Mouse (Mus musculus) heart, postnatal 10 days (tissue): ENCODE results near the gene Olfr898. TPM values are rescaled to one million over a fixed set of nuclear protein-coding genes. Genes with fewer than 3 reads are reported as not detected.

Source experiments
- DNase-seq, 2 experiments: peaks; one replicate each; pipeline ENCODE4 v3.0.0; 2021
- intact Hi-C: fragments of 180-260 bp; cut with DNase I; formaldehyde crosslinking; loops from one replicate; pipeline ENCODE4 v1.15.1; 2025
- total RNA-seq, 2 experiments: library from RNA; stranded (reverse); gene quantifications; 2 replicates each; pipeline ENCODE4 v1.2.3; 2021

Gene Olfr898
- total RNA-seq, result not detected

DNA sequence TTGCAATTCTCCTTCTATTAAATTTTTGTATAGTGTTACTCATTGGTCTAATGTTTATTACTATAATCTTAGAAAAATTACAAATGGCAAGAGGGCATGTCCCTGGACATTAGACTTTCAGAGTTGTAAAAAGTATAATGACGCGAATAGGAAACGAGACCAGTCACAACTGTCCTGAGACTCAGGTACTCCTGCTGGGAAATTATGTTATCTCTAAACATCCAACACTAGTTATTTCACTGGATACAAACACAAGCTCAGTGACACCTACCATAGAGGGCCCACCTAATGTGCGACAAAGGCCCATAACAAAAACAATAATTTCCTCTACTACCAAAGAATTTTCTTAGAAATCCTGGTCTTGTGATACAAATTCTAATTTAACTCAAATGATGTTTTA lies at the start of gene Olfr898:
Gene Olfr898 (plus strand): TSS at position 301 of the 400 bp plus-strand sequence.
- intact Hi-C loops, result no loop called here
- DNase-seq, result no peak

GRCm38 (mm10) chr9:38328760-38329159 lies 19.5 kb upstream of the Olfr898 start, which contains the start of gene Olfr25:
Olfr25 (plus strand) TSS chr9:38329060.
- intact Hi-C loops, result no loop called here
- DNase-seq, result no peak

DNA sequence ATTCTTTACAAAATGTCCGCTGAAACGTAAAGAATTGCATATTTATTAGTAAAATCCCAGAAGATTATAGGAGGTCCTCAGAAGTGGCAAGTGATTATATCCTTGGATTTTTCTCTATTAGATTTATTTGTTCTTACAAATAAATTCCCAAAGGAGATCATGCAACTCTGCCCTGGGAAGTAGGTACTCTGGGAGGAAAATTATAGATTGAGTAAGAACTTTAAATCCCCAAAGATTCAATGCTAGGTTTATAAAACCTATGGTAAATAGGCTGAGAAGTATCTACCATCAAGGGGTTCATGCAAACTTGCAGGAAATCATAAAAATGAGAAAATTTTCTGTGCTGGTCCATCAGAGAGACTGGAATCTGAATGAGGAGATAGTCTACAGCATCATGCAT lies 18.4 kb downstream of the Olfr898 start, which contains the start of gene Olfr250:
Gene Olfr250 (plus strand): TSS at position 301 of the 400 bp plus-strand sequence.
- intact Hi-C loops, result no loop called here
- DNase-seq, result no peak

DNA sequence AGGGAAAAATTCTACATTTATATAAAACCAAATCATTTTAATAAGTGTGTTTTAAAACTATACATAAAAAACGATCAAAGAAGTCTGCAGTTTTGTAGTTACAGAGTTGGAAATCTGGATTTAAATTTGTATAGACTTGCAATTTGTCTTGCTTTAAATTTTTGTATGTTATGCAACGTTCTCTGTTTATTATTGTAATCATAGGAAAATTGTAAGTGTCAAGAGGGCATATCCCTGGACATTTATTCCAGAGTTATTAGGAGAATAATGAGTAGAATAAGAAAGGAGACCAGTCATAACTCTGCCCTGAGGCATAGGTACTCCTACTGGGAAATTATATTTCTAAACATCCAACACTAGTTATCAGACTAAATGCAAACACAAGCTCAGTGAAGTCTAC lies 28.6 kb downstream of the Olfr898 start, which contains the start of gene Olfr251:
Gene Olfr251 (plus strand): TSS at position 301 of the 400 bp plus-strand sequence.
- no peak for DNase-seq
- intact Hi-C loops, result no loop called here

GRCm38 (mm10) chr9:38401398-38401797 lies 53.2 kb downstream of the Olfr898 start, which contains the start of gene Olfr147:
Olfr147 (plus strand) TSS chr9:38401698.
- DNase-seq, result no peak
- intact Hi-C loops, result no loop called here

Other genes with a start within 250 kb of the Olfr898 start
- not detected for gene Olfr888, start 240.3 kb upstream of the Olfr898 start, total RNA-seq
- not detected for gene Olfr889, start 233.2 kb upstream of the Olfr898 start, total RNA-seq
- gene Olfr890, start 205.9 kb upstream of the Olfr898 start, total RNA-seq, result not detected
- not detected for gene Olfr891, start 167.6 kb upstream of the Olfr898 start, total RNA-seq
- not detected for gene Olfr893, start 140.0 kb upstream of the Olfr898 start, total RNA-seq
- not detected for gene Olfr894, start 130.4 kb upstream of the Olfr898 start, total RNA-seq
- gene Olfr143, start 95.6 kb upstream of the Olfr898 start, total RNA-seq, result not detected
- not detected for gene Olfr895, start 80.6 kb upstream of the Olfr898 start, total RNA-seq
- gene Olfr896-ps1, start 57.3 kb upstream of the Olfr898 start, total RNA-seq, result not detected
- gene Olfr25, start 19.4 kb upstream of the Olfr898 start, total RNA-seq, result not detected
- gene Olfr250, start 18.5 kb downstream of the Olfr898 start, total RNA-seq, result not detected
- not detected for gene Olfr251, start 28.7 kb downstream of the Olfr898 start, total RNA-seq
- not detected for gene Olfr147, start 53.3 kb downstream of the Olfr898 start, total RNA-seq
- not detected for gene Olfr901, start 81.0 kb downstream of the Olfr898 start, total RNA-seq
- gene Olfr902, start 99.2 kb downstream of the Olfr898 start, total RNA-seq, result not detected
- gene Olfr904, start 114.7 kb downstream of the Olfr898 start, total RNA-seq, result not detected
- gene Olfr905, start 122.7 kb downstream of the Olfr898 start, total RNA-seq, result not detected
- gene Olfr906, start 138.7 kb downstream of the Olfr898 start, total RNA-seq, result not detected
- gene Olfr907, start 147.4 kb downstream of the Olfr898 start, total RNA-seq, result not detected
- gene Olfr911-ps1, start 173.2 kb downstream of the Olfr898 start, total RNA-seq, result not detected
- not detected for gene Olfr910, start 189.4 kb downstream of the Olfr898 start, total RNA-seq
- gene Olfr912, start 231.8 kb downstream of the Olfr898 start, total RNA-seq, result not detected
- not detected for gene Olfr913, start 244.3 kb downstream of the Olfr898 start, total RNA-seq